Mouse (Mus musculus) megakaryocyte-erythroid progenitor cell, adult 5-6 weeks (primary cell): ENCODE results near the gene Dhrs4. TPM values are rescaled to one million over a fixed set of nuclear protein-coding genes. Genes with fewer than 3 reads are reported as not detected.

Experiments used
- ATAC-seq: replicated peaks from 2 replicates; pipeline ENCODE4 v1.8.0; 2016; ENCODE audit warnings: mild to moderate bottlenecking, inconsistent platforms; ENCODE audit not compliant: severe bottlenecking, poor library complexity, low FRiP score, low TSS enrichment
- total RNA-seq, 2 experiments: library from RNA; stranded (forward) in 1 of 2; stranded (reverse) in 1 of 2; fragments of 200-1000, 215-1000 nt in 1 of 2; fragments of >200 nt in 1 of 2; fragmentation: Nextera tagmentation in 1 of 2; gene quantifications; 2 replicates each; pipeline ENCODE4 v1.2.3; 2014 to 2017

Gene Dhrs4
- total RNA-seq, 2 experiments from 2014 or later = 133 to 189 TPM

DNA sequence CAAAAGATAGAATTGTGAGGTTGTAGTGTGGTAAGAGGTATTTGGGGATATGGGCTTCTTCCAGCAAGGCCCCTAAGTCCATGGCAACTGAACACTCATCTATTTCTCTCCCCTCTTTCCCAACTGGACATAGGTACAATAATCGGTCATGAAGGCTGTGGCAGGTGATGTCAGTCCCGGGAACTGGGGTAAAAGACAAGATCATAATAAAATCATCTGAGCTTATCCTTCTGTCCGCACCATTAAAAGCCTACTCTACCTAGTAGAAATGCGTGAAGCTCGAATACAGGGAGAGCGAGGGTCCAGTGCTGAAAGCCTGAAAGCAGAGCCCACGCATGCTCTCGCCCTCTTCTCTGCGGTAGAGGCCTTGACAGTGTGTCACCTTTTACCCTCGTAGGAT, 1.1 kb downstream of the Dhrs4 start:
- ATAC-seq = no peak

DNA sequence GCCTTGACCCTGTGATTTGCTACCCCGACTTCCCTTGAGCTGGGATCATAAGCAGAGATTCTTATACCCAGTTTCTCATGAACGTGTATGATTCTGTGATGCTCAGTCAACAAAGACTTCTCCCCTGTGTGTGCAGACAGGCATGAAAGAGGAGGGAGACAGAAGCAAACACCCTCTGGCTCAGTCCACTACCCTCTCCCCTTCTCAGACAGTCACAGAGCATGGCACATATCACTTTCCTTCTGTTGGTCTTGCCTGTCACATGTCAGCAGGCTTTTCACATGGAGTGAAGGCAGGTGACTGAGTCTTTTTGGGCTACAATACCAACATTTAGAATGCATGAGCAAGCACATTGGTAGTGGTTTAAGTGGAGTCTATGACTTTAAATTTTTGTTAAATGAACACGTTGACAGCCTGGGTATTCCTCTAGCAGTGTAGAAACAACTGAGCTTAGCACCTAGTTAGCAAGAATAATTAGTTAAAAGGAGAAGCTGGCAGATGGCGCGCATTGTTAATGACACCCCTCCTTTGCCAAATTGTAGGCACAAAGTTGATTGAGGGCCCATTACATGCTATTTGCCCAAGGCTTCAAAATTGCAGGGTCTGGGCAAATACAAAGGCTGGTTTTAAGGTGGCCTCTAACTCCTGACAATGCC, 6.0 kb downstream of the Dhrs4 start:
- no peak for ATAC-seq

GRCm38 (mm10) chr14:55486836-55487235, 8.3 kb downstream of the Dhrs4 start:
- ATAC-seq = no peak

GRCm38 (mm10) chr14:55490361-55491201, 12.0 kb downstream of the Dhrs4 start, which contains the start of gene Carmil3:
Gene Carmil3, plus strand, starts transcription at chr14:55490651.
- ATAC-seq = no peak

- ATAC-seq = peak; percentile 74
These were observed 12.8 kb downstream of the Dhrs4 start for GRCm38 (mm10) chr14:55491291-55491833.

GRCm38 (mm10) chr14:55492103-55492502, 13.5 kb downstream of the Dhrs4 start:
- ATAC-seq = no peak

DNA sequence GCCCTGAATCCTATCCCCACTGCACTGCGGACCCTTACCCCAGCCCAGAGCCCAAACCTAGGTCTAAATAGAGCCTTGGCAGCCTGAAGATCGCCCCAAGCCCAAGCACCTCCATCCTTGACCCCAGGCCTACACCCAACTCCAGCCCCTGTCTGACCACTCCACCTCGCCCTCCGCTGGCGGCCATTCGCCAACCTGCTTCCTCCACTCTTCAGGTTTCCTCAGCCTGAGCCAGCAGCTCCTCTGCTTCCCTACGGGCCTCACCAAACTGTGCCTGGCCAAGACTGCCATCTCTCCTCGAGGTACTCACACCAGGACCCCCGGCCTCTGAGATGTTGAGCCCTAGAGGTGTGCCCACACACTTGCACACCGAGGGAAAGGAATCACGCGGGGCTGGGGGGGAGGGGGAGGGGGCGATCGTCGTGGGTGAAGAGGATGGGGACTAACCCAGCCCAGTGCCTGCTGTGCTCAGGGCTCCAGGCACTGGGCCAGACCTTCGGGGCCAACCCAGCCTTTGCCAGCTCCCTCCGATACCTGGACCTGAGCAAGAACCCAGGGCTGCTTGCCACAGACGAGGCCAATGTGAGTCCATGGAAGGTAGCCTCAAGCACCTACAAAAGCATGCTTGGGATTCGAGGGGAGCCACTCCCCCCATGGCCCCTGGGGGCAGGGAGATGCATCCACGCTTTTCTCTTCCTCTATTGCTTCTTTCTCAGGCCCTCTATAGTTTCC, 17.1 kb downstream of the Dhrs4 start:
- no peak for ATAC-seq

GRCm38 (mm10) chr14:55496761-55497448, 18.3 kb downstream of the Dhrs4 start:
- no peak for ATAC-seq

GRCm38 (mm10) chr14:55497449-55497821, 18.9 kb downstream of the Dhrs4 start:
- peak; percentile 69 for ATAC-seq

DNA sequence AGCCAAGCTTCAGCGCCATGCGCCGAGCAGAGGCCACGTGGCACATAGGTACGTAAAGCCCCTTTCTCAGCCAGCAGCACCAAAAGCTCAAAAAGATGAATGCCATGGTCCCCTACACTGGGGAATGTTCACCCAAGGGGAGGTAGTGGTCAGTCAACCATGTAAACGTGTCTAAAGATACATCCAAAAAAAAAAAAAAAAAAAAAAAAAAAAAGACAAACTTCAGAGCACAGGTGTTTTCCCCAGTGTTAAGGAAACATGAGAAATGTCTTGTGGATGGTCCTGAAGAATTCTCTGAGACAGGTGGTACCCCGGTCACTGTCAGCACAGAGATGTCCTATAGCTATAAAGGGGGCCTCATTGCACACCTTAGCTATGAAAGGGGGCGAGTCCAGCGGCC, 27.1 kb downstream of the Dhrs4 start:
- ATAC-seq = no peak

GRCm38 (mm10) chr14:55507801-55508200, 29.2 kb downstream of the Dhrs4 start:
- ATAC-seq = no peak

- ATAC-seq = no peak
These were observed 31.0 kb downstream of the Dhrs4 start for GRCm38 (mm10) chr14:55509540-55509939.

GRCm38 (mm10) chr14:55510125-55510731, 31.7 kb downstream of the Dhrs4 start, which contains the start of gene Cpne6:
Gene Cpne6, plus strand, starts transcription at chr14:55510445.
- no peak for ATAC-seq

- ATAC-seq = no peak
These were observed 32.5 kb downstream of the Dhrs4 start for GRCm38 (mm10) chr14:55511037-55511436.

- ATAC-seq = no peak
These were observed 35.4 kb downstream of the Dhrs4 start for GRCm38 (mm10) chr14:55513927-55514326.

DNA sequence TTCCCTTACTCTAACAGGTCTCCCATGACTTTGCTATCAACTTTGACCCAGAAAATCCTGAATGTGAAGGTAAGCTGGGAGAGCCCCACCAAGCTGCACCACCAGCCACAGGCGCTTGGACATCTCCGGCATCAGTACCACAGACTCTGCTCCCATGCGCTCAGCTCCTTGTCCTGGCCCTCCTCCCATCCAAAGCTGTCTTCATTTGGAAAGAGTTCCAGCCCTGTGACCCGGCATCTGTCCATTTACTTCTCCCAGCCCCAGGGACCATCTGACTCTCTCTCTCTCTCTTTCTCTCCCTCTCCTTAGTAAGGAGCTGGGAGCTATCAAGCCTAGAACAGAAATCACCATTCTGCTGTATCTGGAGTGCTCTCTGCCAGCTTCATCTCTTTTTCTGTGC, 37.3 kb downstream of the Dhrs4 start:
- no peak for ATAC-seq

GRCm38 (mm10) chr14:55518897-55519296, 40.3 kb downstream of the Dhrs4 start:
- no peak for ATAC-seq

DNA sequence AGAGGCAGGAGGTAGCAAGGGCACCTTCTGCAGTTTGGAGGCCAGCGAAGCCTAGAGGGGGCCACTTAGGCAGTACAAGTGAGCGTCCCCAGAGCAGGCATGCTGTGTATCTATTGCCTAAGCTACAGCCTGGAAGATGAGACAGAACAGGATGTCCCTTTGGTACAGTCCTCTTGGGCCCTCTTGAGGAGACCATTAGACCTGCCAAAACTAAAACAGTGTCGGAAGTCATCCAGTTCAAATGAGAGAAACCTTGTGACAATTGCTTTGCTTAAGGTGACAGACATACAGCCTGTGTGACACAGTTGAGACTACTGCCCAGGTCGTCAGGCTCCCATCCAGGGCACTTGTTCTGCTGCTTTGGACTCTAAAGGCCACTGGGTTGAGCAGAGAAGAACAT, 41.0 kb downstream of the Dhrs4 start:
- no peak for ATAC-seq
